Mouse (Mus musculus): ENCODE data around the gene Tmem221.
A peak's percentile ranks its signal among the peaks of the same experiment; 100 is the strongest.

Tmem221 gene

GRCm38 (mm10) chr8:71558071-71558957, at the start of gene Tmem221:
Gene Tmem221, minus strand, starts transcription at chr8:71558871.
- peak; percentile 64 for DNase-seq (ENCODE audit: low read depth)

- no peak for DNase-seq (ENCODE audit: low read depth)
These were observed 45.4 kb upstream of the Tmem221 start for GRCm38 (mm10) chr8:71604021-71604420.

- no peak for DNase-seq (ENCODE audit: low read depth)
These were observed 44.1 kb upstream of the Tmem221 start for GRCm38 (mm10) chr8:71602666-71603334.

- peak; percentile 55 for DNase-seq (ENCODE audit: low read depth)
These were observed 43.4 kb upstream of the Tmem221 start for GRCm38 (mm10) chr8:71601939-71602665.

- DNase-seq (ENCODE audit: low read depth): no peak
These were observed 40.2 kb upstream of the Tmem221 start for GRCm38 (mm10) chr8:71598841-71599240.

GRCm38 (mm10) chr8:71598375-71598774, 39.7 kb upstream of the Tmem221 start:
- DNase-seq (ENCODE audit: low read depth): no peak

- no peak for DNase-seq (ENCODE audit: low read depth)
These were observed 38.8 kb upstream of the Tmem221 start, which contains the start of gene Fam129c for GRCm38 (mm10) chr8:71597451-71597850. Gene Fam129c, plus strand, starts transcription at chr8:71597648.

GRCm38 (mm10) chr8:71596798-71597197, 38.1 kb upstream of the Tmem221 start:
- peak; percentile 42 for DNase-seq (ENCODE audit: low read depth)

- no peak for DNase-seq (ENCODE audit: low read depth)
These were observed 37.7 kb upstream of the Tmem221 start for GRCm38 (mm10) chr8:71596384-71596783.

GRCm38 (mm10) chr8:71595862-71596261, 37.2 kb upstream of the Tmem221 start:
- DNase-seq (ENCODE audit: low read depth): peak; percentile 92

GRCm38 (mm10) chr8:71594324-71594722, 35.7 kb upstream of the Tmem221 start:
- no peak for DNase-seq (ENCODE audit: low read depth)

GRCm38 (mm10) chr8:71593556-71594323, 35.1 kb upstream of the Tmem221 start:
- DNase-seq (ENCODE audit: low read depth): no peak

- no peak for DNase-seq (ENCODE audit: low read depth)
These were observed 33.9 kb upstream of the Tmem221 start for GRCm38 (mm10) chr8:71592374-71593170.

GRCm38 (mm10) chr8:71591471-71592373, 33.1 kb upstream of the Tmem221 start, which contains the start of gene Pgls:
Gene Pgls, plus strand, starts transcription at chr8:71592176.
- DNase-seq (ENCODE audit: low read depth): peak; percentile 93

GRCm38 (mm10) chr8:71591017-71591416, 32.3 kb upstream of the Tmem221 start:
- DNase-seq (ENCODE audit: low read depth): no peak

- no peak for DNase-seq (ENCODE audit: low read depth)
These were observed 30.1 kb upstream of the Tmem221 start for GRCm38 (mm10) chr8:71588762-71589161.

- DNase-seq (ENCODE audit: low read depth): peak; percentile 61
These were observed 28.2 kb upstream of the Tmem221 start for GRCm38 (mm10) chr8:71586891-71587290.

GRCm38 (mm10) chr8:71580201-71580600, 21.5 kb upstream of the Tmem221 start:
- no peak for DNase-seq (ENCODE audit: low read depth)

- DNase-seq (ENCODE audit: low read depth): no peak
These were observed 20.8 kb upstream of the Tmem221 start for GRCm38 (mm10) chr8:71579476-71579875.

GRCm38 (mm10) chr8:71579009-71579408, 20.3 kb upstream of the Tmem221 start:
- no peak for DNase-seq (ENCODE audit: low read depth)

Data from naive thymus-derived CD4-positive, alpha-beta T cell, adult 2 months (primary cell).